Mouse (Mus musculus): Measurements from ENCODE around the gene Snx29.
"Not testable (repeated sequence)": the region's sequence is repeated elsewhere in the genome, so short reads cannot be mapped to it uniquely, and the experiment has no call there.

Snx29 gene

DNA sequence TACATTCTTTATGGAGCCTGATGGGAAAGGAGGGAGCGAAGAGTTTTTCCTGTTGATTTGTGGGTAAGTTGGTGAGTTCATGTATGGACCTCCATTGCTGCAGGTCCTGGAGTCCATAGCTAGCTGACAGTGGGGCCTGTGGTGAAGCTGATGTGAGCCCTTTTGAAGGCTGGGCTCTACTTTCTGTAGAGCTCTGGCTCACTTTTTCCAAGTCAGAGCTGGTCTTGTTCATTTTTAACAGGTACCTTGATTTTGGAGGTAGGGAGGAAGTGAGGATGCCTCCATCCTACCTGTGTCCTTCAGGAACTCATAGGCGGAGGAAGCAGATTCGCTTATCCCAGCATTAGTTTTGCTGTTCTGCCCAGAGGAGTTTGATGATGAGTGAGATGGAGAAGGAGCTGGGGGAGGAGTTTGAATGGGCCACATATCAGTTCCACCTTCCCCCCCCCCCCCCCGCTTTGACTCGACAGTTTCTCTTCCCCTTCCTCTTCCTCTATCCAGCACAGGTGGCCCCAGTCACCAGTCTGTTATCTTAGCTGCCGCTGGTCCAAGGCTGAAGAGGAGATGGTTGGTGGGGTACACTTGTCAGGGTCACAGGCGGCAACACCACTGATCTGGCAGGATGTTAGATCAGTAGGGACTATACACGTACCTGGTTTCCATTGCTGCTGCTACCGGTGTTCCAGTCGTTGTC lies 173.4 kb downstream of the Snx29 start:
- DNase-seq (ENCODE audit: low spot score) = no peak

DNA sequence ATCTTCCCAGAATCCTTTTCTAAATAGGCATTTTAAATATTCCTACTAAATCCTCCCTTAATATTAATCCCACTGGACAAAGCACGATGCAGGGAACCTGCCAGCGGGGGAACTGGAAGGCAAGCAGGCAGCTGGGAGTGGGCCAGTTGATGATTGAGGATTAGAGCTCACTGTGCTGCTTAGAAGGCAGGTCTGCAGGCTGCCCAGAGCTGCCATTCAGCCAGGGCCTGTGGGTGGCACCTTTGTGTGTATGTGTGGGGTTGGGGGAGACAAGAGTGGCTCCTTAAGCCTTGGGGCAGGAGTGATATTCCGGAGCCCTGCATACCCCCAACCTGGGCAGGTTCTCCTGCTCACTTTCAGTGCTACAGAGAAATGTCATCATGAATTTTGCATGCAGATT lies 174.0 kb downstream of the Snx29 start:
- DNase-seq (ENCODE audit: low spot score) = no peak

DNA sequence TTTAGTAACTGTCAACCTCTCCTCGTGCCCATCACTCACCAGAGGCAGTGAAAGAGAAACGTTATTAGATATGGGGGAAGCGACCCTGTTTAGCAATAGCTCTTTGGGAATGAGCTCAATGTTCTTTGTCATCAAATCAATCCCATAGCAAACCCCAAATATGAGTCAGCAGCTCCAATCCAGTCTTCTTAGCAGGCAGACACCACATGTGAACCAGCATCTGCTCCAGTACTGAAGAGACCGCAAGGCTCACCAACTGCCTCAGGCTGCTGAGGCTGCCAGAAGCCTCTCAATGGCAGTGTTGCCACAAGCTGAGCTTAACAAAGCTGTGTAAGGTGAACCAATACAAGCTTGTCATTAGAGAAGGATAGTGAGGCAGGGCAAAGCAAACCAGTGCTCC lies 177.4 kb downstream of the Snx29 start:
- no peak for DNase-seq (ENCODE audit: low spot score)

DNA sequence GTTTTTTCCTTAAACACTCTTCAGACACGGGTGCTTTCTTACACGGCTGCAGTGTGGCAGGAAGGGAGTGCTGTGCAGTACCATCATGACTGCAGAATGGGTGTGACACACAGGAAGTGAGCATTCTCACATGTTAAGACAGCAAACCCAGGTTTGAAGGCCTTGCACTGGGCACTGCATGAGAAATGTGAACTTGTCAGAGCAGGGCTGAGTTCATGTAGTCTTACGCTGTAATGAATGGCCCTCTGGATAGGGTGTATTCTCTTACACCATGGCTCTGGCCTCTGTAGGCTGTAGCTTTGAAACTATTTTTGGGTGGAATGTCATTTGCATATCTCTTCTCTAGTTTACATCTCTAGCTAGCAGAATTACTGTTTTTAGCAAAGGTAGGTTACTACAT lies 178.4 kb downstream of the Snx29 start:
- DNase-seq (ENCODE audit: low spot score) = no peak

DNA sequence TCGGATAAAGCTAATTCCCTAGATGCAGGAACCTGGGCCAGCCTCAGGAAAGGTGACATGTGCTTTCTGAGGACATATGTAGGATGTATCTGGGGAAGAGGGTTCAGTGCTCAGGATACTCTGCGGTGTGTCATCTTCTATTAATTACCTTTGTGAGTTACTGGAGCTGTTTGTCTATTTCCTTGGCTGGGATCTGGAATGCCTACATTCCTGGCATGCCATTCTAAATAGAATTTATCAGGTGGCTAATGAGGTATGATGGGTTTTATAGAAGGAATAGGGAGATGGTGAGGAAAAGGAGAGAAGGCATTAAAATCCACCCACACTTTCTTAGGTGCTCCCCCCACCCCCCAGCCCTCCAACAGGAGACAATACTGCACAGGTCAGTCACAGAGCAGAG lies 178.9 kb downstream of the Snx29 start:
- no peak for DNase-seq (ENCODE audit: low spot score)

DNA sequence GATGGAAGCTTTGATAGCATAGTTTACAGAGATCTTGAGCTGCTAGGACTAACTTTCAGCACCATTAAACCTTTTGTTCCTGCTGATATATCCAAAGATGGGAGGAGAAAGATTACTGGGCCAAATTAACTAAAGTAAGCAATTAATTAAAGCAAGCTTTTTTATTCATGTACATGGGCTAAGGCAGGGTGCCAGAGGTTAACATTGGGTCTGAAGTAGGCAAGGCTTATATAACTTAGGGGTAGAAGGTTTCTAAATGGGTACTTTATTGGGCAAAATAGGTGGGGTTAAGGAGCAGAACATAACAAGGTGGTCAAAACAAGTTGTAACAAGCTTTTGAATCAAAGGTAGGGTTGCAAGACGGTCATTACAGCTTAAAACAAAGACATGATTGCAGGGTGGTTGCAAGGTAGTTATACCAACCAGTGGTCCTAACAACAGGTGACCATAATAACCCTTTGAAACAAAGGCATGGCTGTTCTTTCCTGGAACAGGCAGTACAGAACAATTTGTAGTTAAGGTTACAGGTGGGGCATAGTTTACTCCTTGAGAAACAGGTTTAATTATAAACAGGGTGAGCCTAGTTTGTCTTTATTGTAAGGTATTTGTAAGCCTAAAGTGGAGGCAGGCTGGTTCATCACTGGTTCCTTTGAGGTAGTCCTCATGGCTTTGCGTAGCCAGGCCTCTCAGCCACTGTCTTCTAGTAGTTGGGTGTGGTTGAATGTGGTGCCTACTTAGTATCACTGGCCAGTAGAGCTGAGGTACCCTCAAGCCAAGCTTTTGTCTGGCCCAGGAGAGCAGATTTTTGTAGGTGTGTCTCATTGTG lies 182.2 kb downstream of the Snx29 start:
- DNase-seq (ENCODE audit: low spot score) = no peak

DNA sequence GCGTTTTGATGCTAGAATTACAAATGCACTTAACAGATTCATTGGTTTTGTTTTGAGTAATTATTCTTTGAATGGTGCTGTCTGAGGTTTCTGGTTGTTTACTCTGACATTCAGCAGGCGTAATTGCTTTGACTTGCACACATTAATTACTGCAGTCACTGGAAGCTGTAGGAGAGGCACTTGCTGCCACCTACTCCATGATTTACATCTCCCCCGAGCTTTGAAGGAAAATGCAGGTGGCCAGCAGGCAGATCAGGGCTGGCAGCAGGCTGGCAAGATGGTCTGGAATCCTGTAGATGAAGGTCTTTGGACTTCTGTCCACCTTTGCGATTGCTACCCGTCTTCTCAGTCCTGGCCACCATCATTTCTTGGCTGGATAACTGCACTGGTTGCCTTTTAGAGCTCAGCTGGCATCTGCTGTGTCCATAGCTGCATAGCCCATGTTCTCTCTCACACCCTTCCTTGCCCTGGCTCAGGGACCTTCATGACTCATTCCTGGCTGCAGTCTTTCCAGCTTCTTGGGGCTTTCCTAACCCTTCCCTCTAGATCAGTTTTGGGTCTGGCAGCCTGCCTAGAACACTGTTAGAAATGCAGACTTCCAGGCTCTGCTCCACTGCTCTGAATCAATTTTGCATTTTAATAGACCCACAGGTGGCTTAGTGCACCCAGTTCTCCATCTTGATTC lies 182.9 kb downstream of the Snx29 start:
- peak; percentile 18 for DNase-seq (ENCODE audit: low spot score)

DNA sequence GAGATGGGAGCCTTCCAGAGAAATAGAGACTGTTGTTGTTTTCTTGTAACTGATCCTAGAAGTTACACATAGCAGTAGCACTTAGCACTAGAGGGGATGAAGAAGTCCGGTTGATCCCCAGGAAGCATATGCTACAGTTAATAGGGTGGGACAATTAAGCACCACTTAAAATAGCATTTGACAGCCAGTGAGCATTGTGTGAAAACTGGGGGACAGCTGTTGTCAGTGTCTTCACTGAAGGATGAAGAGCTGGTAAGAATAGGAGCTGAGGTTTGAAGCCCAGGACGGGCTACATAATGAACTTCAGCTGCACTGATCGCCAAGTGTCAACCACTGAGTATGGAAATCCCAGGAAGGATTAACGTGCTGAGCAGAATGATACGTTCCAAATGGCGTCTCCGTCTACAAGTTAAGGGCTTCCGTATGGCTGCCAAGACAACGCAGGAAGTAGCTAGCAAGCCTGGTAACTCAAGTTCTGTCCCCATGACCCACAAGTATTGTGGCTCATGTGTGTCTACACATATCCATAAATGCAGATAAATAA lies 184.6 kb downstream of the Snx29 start:
- DNase-seq (ENCODE audit: low spot score) = no peak

DNA sequence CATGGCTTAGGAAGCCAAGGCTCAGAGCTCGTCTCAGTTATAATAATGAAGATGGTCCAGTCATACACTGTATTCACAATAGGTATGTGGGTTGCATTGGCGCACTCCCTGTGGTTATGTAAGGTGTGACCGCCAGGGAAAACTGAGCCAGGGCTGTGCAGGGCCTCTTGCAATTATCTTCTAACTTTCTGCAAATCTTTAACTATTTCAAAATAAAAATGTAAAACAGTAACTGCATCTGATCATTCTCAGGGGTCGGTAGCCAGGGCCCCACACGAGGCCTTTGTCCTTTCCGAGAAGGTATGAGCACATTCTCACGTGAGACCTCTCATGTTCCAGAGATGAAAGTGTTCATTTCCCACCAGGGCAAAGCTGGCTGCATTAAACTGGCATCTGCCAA lies 185.6 kb downstream of the Snx29 start:
- no peak for DNase-seq (ENCODE audit: low spot score)

DNA sequence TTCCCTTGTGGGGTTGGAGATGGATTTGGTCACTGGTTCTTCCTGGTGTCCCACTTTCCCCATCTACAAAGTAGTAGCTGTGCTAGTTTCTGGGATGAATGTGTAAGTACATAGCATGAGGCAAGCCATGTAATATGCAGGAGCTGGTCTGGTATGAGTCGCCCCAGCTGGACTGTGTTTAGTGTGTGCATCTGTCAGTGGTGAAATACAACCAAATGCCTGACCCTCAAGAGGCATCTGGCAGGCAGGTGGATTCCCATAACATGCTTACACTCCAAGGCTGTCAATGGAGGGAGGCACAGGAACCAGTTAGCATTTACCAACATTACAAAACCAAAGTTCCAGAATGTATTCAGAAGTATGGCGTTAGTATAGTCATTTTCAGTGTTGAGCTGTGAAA lies 187.7 kb downstream of the Snx29 start:
- no peak for DNase-seq (ENCODE audit: low spot score)

DNA sequence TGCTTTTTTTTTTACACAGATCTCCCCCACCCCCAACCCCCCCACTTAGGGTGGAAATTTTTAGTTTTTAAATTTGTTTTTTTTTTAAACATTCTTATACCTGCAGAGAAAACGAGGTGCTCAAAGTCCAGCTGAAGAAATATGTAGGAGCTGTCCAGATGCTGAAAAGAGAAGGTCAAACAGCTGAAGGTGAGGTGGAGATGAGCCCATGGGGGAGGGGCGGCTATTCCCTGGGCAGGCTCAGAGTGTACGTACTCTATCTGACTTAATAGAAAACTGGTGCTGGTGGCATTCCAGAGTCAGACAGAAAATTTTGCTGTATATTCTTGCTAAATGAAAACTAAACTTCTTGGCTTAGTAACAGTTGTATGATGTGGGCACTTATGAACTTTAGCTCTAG lies 188.1 kb downstream of the Snx29 start:
- no peak for DNase-seq (ENCODE audit: low spot score)

DNA sequence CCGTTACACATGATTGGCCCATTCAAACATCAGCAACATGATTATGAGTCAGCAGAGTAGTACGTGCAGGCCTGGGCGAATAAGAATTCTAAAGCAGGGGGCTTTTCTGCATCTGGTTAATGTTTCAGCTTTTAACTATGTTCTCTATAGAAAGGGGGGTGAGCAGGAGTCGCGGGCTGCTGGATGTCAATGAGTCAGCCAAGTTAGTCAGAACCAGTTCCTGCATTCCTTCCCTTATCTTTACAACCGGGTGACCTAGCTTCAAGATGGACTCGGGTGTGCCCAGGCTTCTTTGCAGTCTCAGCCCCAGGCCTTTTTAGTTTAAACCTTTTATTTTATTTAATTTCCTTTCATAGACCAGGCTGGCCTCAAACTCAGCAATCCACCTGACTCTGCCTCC lies 189.0 kb downstream of the Snx29 start:
- not testable (repeated sequence) for DNase-seq (ENCODE audit: low spot score)

DNA sequence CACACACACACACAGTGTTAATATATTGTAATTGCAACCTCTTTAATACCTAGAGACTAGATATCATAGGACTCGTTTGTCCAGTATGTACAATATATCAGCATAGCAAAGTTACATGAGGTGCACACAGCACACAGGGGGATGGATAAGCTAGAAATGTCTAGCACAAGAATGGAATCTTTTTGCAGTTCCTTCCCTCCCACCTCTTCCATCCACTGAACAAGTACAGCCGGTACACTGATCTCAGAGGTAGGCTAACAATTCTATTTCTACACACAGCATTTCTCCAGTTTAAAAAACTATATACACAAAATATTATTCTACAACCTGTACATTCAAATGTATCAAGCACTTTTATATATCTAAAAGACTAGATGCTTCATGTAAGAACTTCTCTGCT lies 194.0 kb downstream of the Snx29 start:
- no peak for DNase-seq (ENCODE audit: low spot score)

DNA sequence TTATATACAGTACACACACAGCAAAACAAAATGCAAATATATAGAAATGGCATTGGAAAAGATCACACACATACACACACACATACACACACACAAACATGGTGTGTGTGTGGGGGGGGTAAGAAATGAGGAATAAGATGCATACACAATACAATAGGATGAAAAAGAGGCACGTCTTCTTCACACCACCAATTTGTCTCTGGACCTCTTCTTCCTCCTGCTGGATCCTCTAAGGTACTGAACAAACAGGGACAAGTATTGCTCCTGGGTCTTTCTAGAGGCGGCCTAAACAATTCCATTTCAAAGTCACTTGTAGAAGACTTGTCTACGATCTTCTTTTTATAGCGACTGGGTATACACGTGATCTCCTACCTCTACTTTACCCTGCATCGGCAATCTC lies 194.7 kb downstream of the Snx29 start:
- no peak for DNase-seq (ENCODE audit: low spot score)

DNA sequence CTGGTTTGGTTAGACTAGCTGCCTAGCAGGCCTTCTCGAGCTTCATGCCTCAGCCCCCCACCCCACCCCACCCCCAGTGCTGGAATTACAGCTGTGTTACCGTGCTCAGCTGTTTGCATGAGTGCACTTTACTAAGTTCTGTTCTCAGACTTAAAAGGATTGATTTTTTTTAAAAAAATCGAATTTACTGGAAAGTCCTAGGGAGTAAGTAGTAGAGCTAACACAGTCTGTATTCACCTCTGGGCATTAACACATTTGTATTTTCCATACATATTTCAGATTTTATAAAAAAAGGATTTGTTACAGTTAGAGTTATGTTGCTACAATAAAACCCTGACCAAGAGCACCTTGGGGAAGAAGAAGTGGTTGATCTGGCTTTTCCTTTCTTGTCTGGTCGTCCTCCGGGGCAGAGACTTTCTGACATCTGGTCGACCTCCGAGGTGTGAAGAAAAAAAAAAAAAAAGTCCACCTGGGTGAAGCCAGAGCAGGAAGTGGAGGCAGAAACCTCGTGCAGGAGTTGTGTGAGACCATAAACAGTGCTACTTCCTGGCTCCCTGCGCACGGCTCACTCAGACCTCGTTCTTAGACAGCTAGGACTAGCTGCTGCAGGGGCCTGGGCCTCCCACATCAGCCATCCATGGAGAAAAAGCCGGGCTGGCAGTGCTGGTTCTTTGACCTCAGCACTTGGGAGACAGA lies 196.2 kb downstream of the Snx29 start:
- DNase-seq (ENCODE audit: low spot score) = no peak

DNA sequence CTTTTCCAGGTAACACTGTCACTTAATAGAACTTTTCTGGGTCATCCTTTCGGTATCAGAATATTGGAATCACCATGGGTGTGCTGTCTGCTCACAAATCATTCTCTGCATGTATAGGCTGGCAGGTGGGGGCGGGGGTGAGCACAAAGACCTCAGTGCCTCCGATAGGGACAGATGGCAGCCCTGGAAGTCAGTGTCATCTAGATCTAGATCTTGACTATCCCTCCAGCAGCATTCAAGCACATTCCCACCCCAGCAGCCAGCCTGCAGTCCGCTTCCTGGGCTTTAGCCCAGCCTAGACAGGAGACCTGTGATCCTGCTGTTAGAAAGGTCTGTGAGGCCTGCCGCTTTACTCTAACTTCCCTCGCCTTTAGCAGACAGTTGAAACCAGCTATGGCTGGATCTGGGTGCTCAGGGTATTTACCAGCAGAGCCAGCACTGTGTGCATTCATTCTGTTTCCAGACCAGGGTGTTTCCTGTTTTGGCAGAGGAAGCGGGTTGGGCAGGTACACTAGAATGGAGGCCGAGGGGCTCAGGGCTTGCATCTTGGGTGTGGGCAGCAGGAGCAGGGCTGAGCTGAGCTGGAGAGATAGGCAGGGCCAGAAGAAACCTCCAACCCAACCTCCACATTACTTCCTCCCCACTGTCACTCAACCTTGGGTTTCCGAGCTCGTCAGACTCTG lies 203.5 kb downstream of the Snx29 start:
- DNase-seq (ENCODE audit: low spot score) = no peak

DNA sequence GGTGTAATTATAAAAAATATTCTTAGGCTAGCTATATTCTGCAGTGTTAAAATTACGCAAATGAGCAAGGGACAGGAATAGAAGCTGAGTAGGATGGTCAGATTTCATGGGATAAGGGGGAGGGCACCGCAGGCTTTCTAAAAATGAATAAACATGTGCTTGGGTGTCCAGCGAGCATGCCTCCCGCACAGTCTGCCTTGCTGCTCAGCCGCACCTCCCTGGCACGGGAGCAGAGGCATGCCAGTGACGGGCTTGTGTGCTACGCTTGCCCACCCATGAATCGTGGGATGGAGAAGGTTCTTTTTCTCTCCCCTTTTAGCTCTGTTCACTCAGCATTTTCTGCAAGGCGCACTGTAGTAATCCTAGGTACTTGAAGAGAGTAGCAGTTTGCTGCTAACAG lies 204.3 kb downstream of the Snx29 start:
- no peak for DNase-seq (ENCODE audit: low spot score)

DNA sequence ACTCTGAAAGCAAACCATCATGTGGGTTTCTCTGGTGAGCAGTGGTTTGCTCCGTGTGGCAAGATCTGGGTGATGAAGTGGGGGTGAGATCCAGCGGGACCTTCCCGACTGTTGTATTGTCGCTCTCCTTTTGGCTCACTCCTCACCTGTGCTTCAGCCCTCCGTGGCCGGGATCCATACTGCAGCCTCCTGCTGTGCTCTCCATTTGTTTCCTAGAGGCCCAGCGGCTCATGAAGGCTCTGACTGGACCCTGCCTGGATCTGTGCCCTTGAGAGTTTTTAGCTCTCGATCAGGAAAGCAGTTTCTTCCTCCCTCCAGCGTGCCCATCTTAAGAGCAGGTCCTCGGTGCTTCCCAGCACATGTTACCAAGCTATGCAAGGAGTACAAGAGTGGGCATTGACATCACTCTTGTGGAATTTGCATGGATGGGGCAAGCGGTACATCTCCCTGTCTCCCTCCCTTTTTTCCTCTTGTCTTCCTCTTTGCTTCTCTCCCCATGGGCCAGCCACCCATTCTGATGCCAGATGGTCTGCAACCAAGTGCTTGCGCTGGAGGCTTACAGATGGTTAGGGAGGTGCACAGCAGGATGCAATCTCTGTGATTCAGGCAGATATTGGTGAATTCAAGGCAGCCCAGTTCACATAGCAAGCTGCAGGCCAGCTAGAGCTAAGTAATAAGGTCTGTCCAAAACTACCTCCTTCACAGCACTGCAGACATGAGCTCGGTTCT lies 207.9 kb downstream of the Snx29 start:
- no peak for DNase-seq (ENCODE audit: low spot score)

DNA sequence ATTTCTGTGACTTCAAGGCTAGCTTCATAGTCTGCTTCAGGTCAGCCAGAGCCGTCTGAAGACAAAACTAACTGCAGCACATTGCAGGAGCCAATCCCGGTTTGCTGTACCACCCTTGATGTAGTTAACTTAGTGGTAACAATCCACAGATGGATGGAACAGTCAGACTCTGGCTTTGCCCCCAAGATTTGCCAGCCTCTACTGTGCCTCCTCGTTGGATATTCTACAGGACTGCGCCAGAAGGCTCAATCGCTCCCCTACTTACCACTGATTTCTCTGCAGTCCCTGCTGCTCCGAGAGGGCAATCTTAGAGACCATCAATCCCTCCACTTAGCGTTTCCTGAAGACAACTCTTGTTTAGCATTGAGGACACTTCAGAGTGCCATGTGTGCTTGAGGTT lies 208.7 kb downstream of the Snx29 start:
- DNase-seq (ENCODE audit: low spot score) = no peak

DNA sequence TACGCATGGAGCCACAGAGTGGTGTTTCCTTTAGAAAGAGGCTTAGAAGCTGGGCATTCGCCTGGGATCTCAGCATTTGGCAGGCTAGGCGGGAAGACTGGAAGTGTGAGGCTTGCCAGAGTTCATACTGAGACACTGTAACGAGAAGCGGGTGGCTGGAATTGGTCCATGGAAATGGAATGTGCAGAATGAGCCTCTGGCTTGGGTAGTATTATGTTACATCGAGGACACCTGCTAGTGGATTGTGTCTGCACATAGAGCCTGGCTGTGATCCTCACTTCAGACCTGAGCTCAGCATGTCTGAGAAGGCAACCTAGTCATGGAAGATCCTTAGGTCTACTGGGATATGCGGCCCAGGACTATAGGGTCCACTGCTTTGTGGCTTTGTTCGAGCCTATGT lies 209.9 kb downstream of the Snx29 start:
- no peak for DNase-seq (ENCODE audit: low spot score)

DNA sequence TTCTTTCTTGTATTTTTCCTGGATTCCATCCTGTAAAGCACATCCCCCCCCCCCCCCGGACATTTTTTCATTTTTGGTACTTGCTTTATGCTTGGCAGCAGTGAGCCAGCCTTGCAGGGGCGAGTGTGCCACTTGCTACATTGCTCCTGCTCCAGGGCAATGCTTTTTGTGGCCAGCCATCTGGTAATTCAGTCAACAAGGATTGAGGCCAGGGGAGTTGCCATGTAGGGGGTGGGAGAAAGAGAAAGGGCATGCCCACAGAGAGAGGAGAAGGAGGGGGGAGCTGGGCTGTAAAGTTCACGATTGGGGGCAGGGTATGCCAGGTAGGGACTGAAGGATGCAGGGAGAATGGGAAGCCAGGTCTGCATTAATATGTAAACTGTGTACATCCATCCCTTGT lies 210.7 kb downstream of the Snx29 start:
- no peak for DNase-seq (ENCODE audit: low spot score)
